Mouse (Mus musculus) E14TG2a.4 (cell line): ENCODE results near the gene Cbx7.

ENCODE experiments used
- CTCF ChIP-seq: conservative IDR thresholded peaks from 2 replicates; pipeline ENCODE4 v1.5.1; 2014; ENCODE audit warnings: low read length
- NANOG ChIP-seq: IDR thresholded peaks from 2 replicates; pipeline ENCODE4 v1.6.1; 2014; ENCODE audit warnings: borderline replicate concordance, low read length, mixed read lengths
- POU5F1 ChIP-seq: IDR thresholded peaks from 2 replicates; pipeline ENCODE4 v1.6.1; 2014; ENCODE audit warnings: low read length, borderline replicate concordance

- TF ChIP-seq CTCF, result no peak
- no peak for TF ChIP-seq POU5F1
- no peak for TF ChIP-seq NANOG
Observed at GRCm38 (mm10) chr15:80006156-80006555, 35.2 kb upstream of the Cbx7 start.
